Mouse (Mus musculus) MEL (cell line): ENCODE measurements around the gene Chpf. TPM values are rescaled to one million over a fixed set of nuclear protein-coding genes. Genes with fewer than 3 reads are reported as not detected.

Experiments used
- DNase-seq: peaks from one replicate; pipeline ENCODE4 v3.0.0; 2011; ENCODE audit warnings: low read depth, low spot score
- H3K27ac ChIP-seq: 2 replicates; pipeline ENCODE4 v1.5.1; 2012; ENCODE audit warnings: low read depth, mild to moderate bottlenecking, control low read depth, low read length, moderate library complexity; ENCODE audit not compliant: control insufficient read depth
- H3K27me3 ChIP-seq, 2 experiments: fragments of 150-350 bp in 1 of 2; sonication (generic) in 1 of 2; 2 replicates each; pipeline ENCODE4 v1.6.1; 2012; ENCODE audit warnings: low read length in 2 of 2, mild to moderate bottlenecking in 2 of 2, improper control_type of control experiment in 1 of 2, moderate library complexity in 1 of 2; ENCODE audit not compliant: insufficient read depth in 2 of 2, control insufficient read depth in 1 of 2
- H3K36me3 ChIP-seq, 2 experiments: 2 replicates each; pipeline ENCODE4 v1.6.1; 2012 to 2014; ENCODE audit warnings: low read length in 2 of 2, improper control_type of control experiment in 1 of 2, inconsistent platforms in 1 of 2, mild to moderate bottlenecking in 1 of 2; ENCODE audit not compliant: insufficient read depth in 2 of 2, control insufficient read depth in 1 of 2
- H3K4me1 ChIP-seq, 2 experiments: fragments of 150-350 bp in 1 of 2; sonication (generic) in 1 of 2; 2 replicates each; pipeline ENCODE4 v1.6.1; 2012; ENCODE audit warnings: low read length in 2 of 2, improper control_type of control experiment in 1 of 2, mild to moderate bottlenecking in 1 of 2; ENCODE audit not compliant: insufficient read depth in 2 of 2, control insufficient read depth in 1 of 2
- H3K4me3 ChIP-seq, 2 experiments: fragments of 150-350 bp in 1 of 2; sonication (generic) in 1 of 2; 2 replicates each; pipeline ENCODE4 v1.5.1; 2012; ENCODE audit warnings: low read depth in 2 of 2, low read length in 2 of 2, mild to moderate bottlenecking in 2 of 2, moderate library complexity in 2 of 2, control low read depth in 1 of 2, improper control_type of control experiment in 1 of 2; ENCODE audit not compliant: control insufficient read depth in 1 of 2, insufficient read depth in 1 of 2
- H3K79me2 ChIP-seq: 2 replicates; pipeline ENCODE4 v1.6.1; 2012; ENCODE audit warnings: mild to moderate bottlenecking, low read length, moderate library complexity; ENCODE audit not compliant: control insufficient read depth, poor library complexity, insufficient read depth
- H3K9ac ChIP-seq: 2 replicates; pipeline ENCODE4 v1.6.1; 2012; ENCODE audit warnings: low read depth, mild to moderate bottlenecking, control low read depth, low read length, moderate library complexity; ENCODE audit not compliant: control insufficient read depth, poor library complexity, severe bottlenecking
- H3K9me3 ChIP-seq: fragments of 150-350 bp; sonication (generic); replicated peaks from 2 replicates; pipeline ENCODE4 v1.6.1; 2012; ENCODE audit warnings: mild to moderate bottlenecking, low read length, improper control_type of control experiment, moderate library complexity; ENCODE audit not compliant: insufficient read depth
- BHLHE40 ChIP-seq: IDR thresholded peaks from 2 replicates; pipeline ENCODE4 v1.6.1; 2012; ENCODE audit warnings: low read depth, mild to moderate bottlenecking, inconsistent platforms, low read length, improper control_type of control experiment, borderline replicate concordance
- CHD2 ChIP-seq: IDR thresholded peaks from 2 replicates; pipeline ENCODE4 v1.6.1; 2011; ENCODE audit warnings: low read length, improper control_type of control experiment
- CTCF ChIP-seq, 3 experiments: IDR thresholded peaks in 2 of 3; conservative IDR thresholded peaks in 1 of 3; 2 replicates each; pipeline ENCODE4 v1.5.1; 2011 to 2012; ENCODE audit warnings: low read length in 3 of 3, low read depth in 2 of 3, mild to moderate bottlenecking in 2 of 3, improper control_type of control experiment in 1 of 3, inconsistent platforms in 1 of 3, mixed read lengths in 1 of 3, moderate library complexity in 1 of 3; ENCODE audit not compliant: control insufficient read depth in 1 of 3, insufficient read depth in 1 of 3, poor library complexity in 1 of 3, severe bottlenecking in 1 of 3
- ELF1 ChIP-seq: IDR thresholded peaks from 2 replicates; pipeline ENCODE4 v1.6.1; 2014; ENCODE audit warnings: low read depth, mild to moderate bottlenecking, inconsistent platforms, low read length, improper control_type of control experiment, moderate library complexity
- EP300 ChIP-seq, 2 experiments: IDR thresholded peaks; 2 replicates each; pipeline ENCODE4 v1.6.1; 2011; ENCODE audit warnings: improper control_type of control experiment in 2 of 2, low read length in 2 of 2, low read depth in 1 of 2, mild to moderate bottlenecking in 1 of 2
- ETS1 ChIP-seq: IDR thresholded peaks from 2 replicates; pipeline ENCODE4 v1.6.1; 2012; ENCODE audit warnings: low read depth, mild to moderate bottlenecking, inconsistent platforms, low read length, improper control_type of control experiment, moderate library complexity
- GABPA ChIP-seq: IDR thresholded peaks from 2 replicates; pipeline ENCODE4 v1.6.1; 2012; ENCODE audit warnings: low read depth, mild to moderate bottlenecking, inconsistent platforms, low read length, improper control_type of control experiment, moderate library complexity
- GATA1 ChIP-seq: IDR thresholded peaks from 2 replicates; pipeline ENCODE4 v1.6.1; 2011; ENCODE audit warnings: low read depth, low read length, improper control_type of control experiment
- HCFC1 ChIP-seq: IDR thresholded peaks from 2 replicates; pipeline ENCODE4 v1.6.1; 2012; ENCODE audit warnings: low read depth, mild to moderate bottlenecking, inconsistent platforms, low read length, improper control_type of control experiment, moderate library complexity
- JUND ChIP-seq: IDR thresholded peaks from 2 replicates; pipeline ENCODE4 v1.6.1; 2011; ENCODE audit warnings: low read depth, mild to moderate bottlenecking, improper control_type of control experiment, low read length
- KAT2A ChIP-seq: conservative IDR thresholded peaks from 2 replicates; pipeline ENCODE4 v1.6.1; 2012; ENCODE audit warnings: low read depth, low read length, improper control_type of control experiment, inconsistent platforms
- MAX ChIP-seq: IDR thresholded peaks from 2 replicates; pipeline ENCODE4 v1.6.1; 2011; ENCODE audit warnings: low read length, improper control_type of control experiment
- MEF2A ChIP-seq: IDR thresholded peaks from 2 replicates; pipeline ENCODE4 v1.6.1; 2014; ENCODE audit warnings: low read depth, mild to moderate bottlenecking, inconsistent platforms, low read length, improper control_type of control experiment; ENCODE audit not compliant: poor library complexity, insufficient replicate concordance, severe bottlenecking; ENCODE audit errors: extremely low read depth
- MXI1 ChIP-seq: IDR thresholded peaks from 2 replicates; pipeline ENCODE4 v1.6.1; 2011; ENCODE audit warnings: mild to moderate bottlenecking, low read depth, low read length, improper control_type of control experiment
- MYC ChIP-seq: IDR thresholded peaks from 2 replicates; pipeline ENCODE4 v1.6.1; 2011; ENCODE audit warnings: low read depth, mild to moderate bottlenecking, low read length, improper control_type of control experiment, moderate library complexity
- NELFE ChIP-seq: IDR thresholded peaks from 2 replicates; pipeline ENCODE4 v1.6.1; 2011; ENCODE audit warnings: low read depth, low read length, improper control_type of control experiment
- NRF1 ChIP-seq: IDR thresholded peaks from 2 replicates; pipeline ENCODE4 v1.6.1; 2014; ENCODE audit warnings: low read depth, mild to moderate bottlenecking, inconsistent platforms, low read length, improper control_type of control experiment, moderate library complexity; ENCODE audit not compliant: poor library complexity, insufficient read depth, severe bottlenecking
- POLR2A ChIP-seq, 2 experiments: IDR thresholded peaks; 2 replicates each; pipeline ENCODE4 v1.6.1; 2011 to 2012; ENCODE audit warnings: low read length in 2 of 2, mild to moderate bottlenecking in 2 of 2, control low read depth in 1 of 2, improper control_type of control experiment in 1 of 2, low read depth in 1 of 2, moderate library complexity in 1 of 2; ENCODE audit not compliant: control insufficient read depth in 1 of 2, insufficient read depth in 1 of 2, poor library complexity in 1 of 2
- POLR2AphosphoS2 ChIP-seq: IDR thresholded peaks from 2 replicates; pipeline ENCODE4 v1.6.1; 2011; ENCODE audit warnings: low read length, improper control_type of control experiment
- POLR2AphosphoS5 ChIP-seq: IDR thresholded peaks from 2 replicates; pipeline ENCODE4 v1.6.1; 2012; ENCODE audit warnings: low read depth, borderline replicate concordance, mild to moderate bottlenecking, inconsistent platforms, low read length, moderate library complexity, mixed read lengths
- RAD21 ChIP-seq: IDR thresholded peaks from 2 replicates; pipeline ENCODE4 v1.6.1; 2011; ENCODE audit warnings: mild to moderate bottlenecking, low read depth, low read length, improper control_type of control experiment
- RCOR1 ChIP-seq: IDR thresholded peaks from 2 replicates; pipeline ENCODE4 v1.6.1; 2012; ENCODE audit warnings: low read depth, mild to moderate bottlenecking, inconsistent platforms, low read length, improper control_type of control experiment
- SIN3A ChIP-seq: IDR thresholded peaks from 2 replicates; pipeline ENCODE4 v1.6.1; 2012; ENCODE audit warnings: low read length, improper control_type of control experiment, inconsistent platforms
- SMC3 ChIP-seq: IDR thresholded peaks from 2 replicates; pipeline ENCODE4 v1.6.1; 2011; ENCODE audit warnings: low read depth, low read length, improper control_type of control experiment
- TAL1 ChIP-seq: IDR thresholded peaks from 2 replicates; pipeline ENCODE4 v1.6.1; 2012; ENCODE audit warnings: mild to moderate bottlenecking, inconsistent platforms, low read length, moderate library complexity, mixed read lengths
- TBP ChIP-seq: IDR thresholded peaks from 2 replicates; pipeline ENCODE4 v1.8.0; 2011; ENCODE audit warnings: low read depth, low read length, improper control_type of control experiment
- TCF12 ChIP-seq: IDR thresholded peaks from 2 replicates; pipeline ENCODE4 v1.6.1; 2014; ENCODE audit warnings: low read depth, mild to moderate bottlenecking, inconsistent platforms, low read length, improper control_type of control experiment, moderate library complexity
- USF2 ChIP-seq, 2 experiments: IDR thresholded peaks; 2 replicates each; pipeline ENCODE4 v1.6.1; 2011 to 2012; ENCODE audit warnings: improper control_type of control experiment in 2 of 2, low read length in 2 of 2, borderline replicate concordance in 1 of 2, inconsistent platforms in 1 of 2, low read depth in 1 of 2, mild to moderate bottlenecking in 1 of 2; ENCODE audit not compliant: insufficient read depth in 1 of 2
- ZC3H11A ChIP-seq: IDR thresholded peaks from 2 replicates; pipeline ENCODE4 v1.6.1; 2012; ENCODE audit warnings: low read depth, mild to moderate bottlenecking, inconsistent platforms, low read length, improper control_type of control experiment
- ZKSCAN1 ChIP-seq: IDR thresholded peaks from 2 replicates; pipeline ENCODE4 v1.6.1; 2012; ENCODE audit warnings: low read depth, mild to moderate bottlenecking, inconsistent platforms, low read length, improper control_type of control experiment, moderate library complexity
- ZMIZ1 ChIP-seq: IDR thresholded peaks from 2 replicates; pipeline ENCODE4 v1.6.1; 2012; ENCODE audit warnings: low read depth, mild to moderate bottlenecking, inconsistent platforms, low read length, improper control_type of control experiment, moderate library complexity
- ZNF384 ChIP-seq: IDR thresholded peaks from 2 replicates; pipeline ENCODE4 v1.6.1; 2012; ENCODE audit warnings: low read depth, mild to moderate bottlenecking, inconsistent platforms, low read length, improper control_type of control experiment
- polyA plus RNA-seq, 2 experiments: library from polyadenylated mRNA; stranded (reverse) in 1 of 2; unstranded in 1 of 2; fragments of >175 nt in 1 of 2; fragments of >200 nt in 1 of 2; gene quantifications; 2 replicates each; pipeline versions ENCODE4 v1.2.1 to v1.2.4; 2012; ENCODE audit warnings: low replicate concordance in 2 of 2, low read depth in 1 of 2; ENCODE audit not compliant: insufficient read length in 2 of 2, insufficient read depth in 1 of 2, missing spikeins in 1 of 2
- total RNA-seq: library from RNA; depleted of rRNA; stranded (reverse); fragments of 300-350 nt; gene quantifications from 2 replicates; pipeline ENCODE4 v1.2.3, GENCODE M21; 2012

Gene Chpf
- total and polyA plus RNA-seq, 3 experiments = 32.3 to 49.0 TPM; not detected in 1

DNA sequence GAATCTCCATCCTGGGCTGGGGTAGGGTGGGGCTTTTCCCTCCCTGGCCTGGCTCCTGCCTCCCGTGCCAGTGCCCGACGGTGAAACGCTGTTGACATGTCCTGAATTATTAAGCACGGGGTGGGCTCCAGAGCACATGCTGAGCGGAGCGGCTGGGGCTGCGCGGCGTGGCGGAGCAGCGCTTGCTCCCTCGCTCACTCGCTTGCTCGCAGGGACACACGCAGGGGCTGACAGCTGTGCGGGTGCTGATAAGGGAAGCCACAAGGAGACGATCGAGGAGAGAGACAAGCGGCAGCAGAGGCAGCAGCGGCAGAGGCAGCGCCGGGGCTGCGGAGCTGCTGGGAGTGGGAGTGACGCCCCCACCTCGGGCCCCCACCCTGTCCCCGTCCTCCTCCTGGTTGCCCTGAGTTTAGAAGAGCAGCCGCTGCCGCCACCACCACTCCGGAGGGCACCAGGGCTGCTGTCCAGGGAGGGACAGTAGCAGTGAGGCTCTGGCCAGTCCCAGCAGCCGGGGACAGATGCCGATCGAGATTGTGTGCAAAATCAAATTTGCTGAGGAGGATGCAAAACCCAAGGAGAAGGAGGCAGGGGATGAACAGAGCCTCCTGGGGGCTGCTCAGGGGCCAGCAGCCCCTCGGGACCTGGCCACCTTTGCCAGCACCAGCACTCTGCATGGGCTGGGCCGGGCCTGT lies 28.6 kb downstream of the Chpf start, which contains the start of gene Asic4 (continued):
- peak; percentile 82 for TF ChIP-seq GATA1

DNA sequence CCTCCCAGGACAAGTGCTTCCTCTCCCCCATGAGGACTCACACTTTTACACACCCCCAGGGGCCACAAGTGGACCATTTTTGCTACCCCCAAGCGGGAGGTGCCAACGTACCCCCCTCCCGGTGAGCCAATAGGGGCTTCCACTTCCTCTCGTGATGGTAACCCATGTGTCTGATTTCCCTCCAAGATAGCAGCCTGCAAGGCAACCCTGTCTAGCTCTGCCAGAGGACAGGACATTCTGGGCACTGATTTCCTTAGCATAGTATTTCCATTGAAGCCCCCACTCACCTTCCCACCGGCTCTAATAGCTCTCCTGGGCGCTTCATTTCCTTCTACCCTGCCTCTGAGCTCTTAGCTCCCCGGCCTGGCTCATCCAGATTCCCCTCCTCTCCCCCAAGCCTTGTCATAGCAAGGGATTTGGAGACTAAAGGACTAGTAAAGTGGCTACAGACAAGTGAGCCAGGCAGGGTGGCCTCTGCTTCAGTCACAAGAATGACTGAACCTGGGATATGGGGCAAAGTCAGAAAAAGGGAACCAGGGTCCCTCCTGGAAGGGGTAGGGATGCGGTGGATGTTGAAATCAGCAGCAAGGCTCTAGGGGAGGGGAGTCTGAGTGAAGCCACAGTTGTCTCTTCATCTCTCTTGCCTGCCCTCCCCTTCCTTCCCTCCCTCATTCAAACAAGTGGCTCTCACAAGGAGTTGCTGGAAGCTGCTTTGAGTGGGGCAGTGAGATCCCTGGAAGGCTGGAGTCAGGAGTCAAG lies 29.6 kb downstream of the Chpf start:
- peaks cover 23 to 40% of the 10 kb centered on the region in 2 experiments; a peak in 3 of 4 replicates for H3K4me1 ChIP-seq
- TF ChIP-seq NRF1 (no peak), ZNF384 (no peak), POLR2AphosphoS2 (no peak; the same call in 1 of the 2 replicates), TAL1 (peak; percentile 55), KAT2A (no peak), ELF1 (no peak), RCOR1 (peak; percentile 89), MEF2A (no peak), BHLHE40 (peak; percentile 78), ETS1 (peak; percentile 62), USF2 (IDR thresholded peaks at IDR 0.05; ENCODE audit: borderline replicate concordance in 1 of 2, insufficient read depth in 1 of 2, low read depth in 1 of 2, low read length in 2 of 2) (no peak), POLR2AphosphoS5 (no peak), CHD2 (no peak), MXI1 (no peak), EP300 (IDR thresholded peaks at IDR 0.05; ENCODE audit: low read depth in 1 of 2, low read length in 2 of 2) (peak; percentile 12 to 62; a peak in 2 of 4 replicates), HCFC1 (no peak), CTCF (IDR thresholded peaks at IDR 0.05 in 2 of 3, conservative IDR thresholded peaks at IDR 0.05 in 1 of 3; ENCODE audit: control insufficient read depth in 1 of 3, insufficient read depth in 1 of 3, low read depth in 2 of 3, low read length in 3 of 3, poor library complexity in 1 of 3, severe bottlenecking in 1 of 3) (no peak), SMC3 (no peak), RAD21 (no peak), MAX (no peak), ZKSCAN1 (no peak), ZC3H11A (no peak), JUND (no peak), POLR2A (IDR thresholded peaks at IDR 0.05; ENCODE audit: control insufficient read depth in 1 of 2, insufficient read depth in 1 of 2, low read depth in 1 of 2, low read length in 2 of 2, poor library complexity in 1 of 2) (no peak), SIN3A (no peak), GABPA (no peak), TBP (no peak), MYC (no peak), TCF12 (peak; percentile 71), GATA1 (peak; percentile 70), ZMIZ1 (no peak), NELFE (no peak)

More for the DNA sequence above, 29.6 kb downstream of the Chpf start:
- DNase-seq = peak; percentile 51
- Histone ChIP-seq H3K79me2 (no peaks in the 10 kb centered on the region; the same call in 1 of the 2 replicates), H3K4me3 (peak overlapping the region; percentile 30 to 64; a peak in 2 of 4 replicates), H3K36me3 (peaks cover 0 to 27% of the 10 kb centered on the region in 2 experiments; a peak in 2 of 4 replicates), H3K27ac (peak overlapping the region; percentile 5; the same call in 1 of the 2 replicates), H3K9me3 (no peaks in the 10 kb centered on the region), H3K9ac (peak overlapping the region; percentile 45), H3K27me3 (peaks cover 3 to 4% of the 10 kb centered on the region in 2 experiments; a peak in 3 of 4 replicates)
